Mouse (Mus musculus): ENCODE results near the gene Tmem53. TPM values are rescaled to one million over a fixed set of nuclear protein-coding genes. Genes with fewer than 3 reads are reported as not detected.

Gene Tmem53
- total RNA-seq, 1 experiment from 2014 or later: not detected

- ATAC-seq (replicated peaks in 1 of 2; ENCODE audit: insufficient read depth in 1 of 2, low FRiP score in 2 of 2, low TSS enrichment in 1 of 2, low read depth in 1 of 2, poor library complexity in 2 of 2, severe bottlenecking in 2 of 2): no peak
Observed at GRCm38 (mm10) chr4:117272459-117272858, 20.7 kb downstream of the Tmem53 start.

GRCm38 (mm10) chr4:117274720-117275119 is 23.0 kb downstream of the Tmem53 start:
- no peak for ATAC-seq (replicated peaks in 1 of 2; ENCODE audit: insufficient read depth in 1 of 2, low FRiP score in 2 of 2, low TSS enrichment in 1 of 2, low read depth in 1 of 2, poor library complexity in 2 of 2, severe bottlenecking in 2 of 2)

- no peak for ATAC-seq (replicated peaks in 1 of 2; ENCODE audit: insufficient read depth in 1 of 2, low FRiP score in 2 of 2, low TSS enrichment in 1 of 2, low read depth in 1 of 2, poor library complexity in 2 of 2, severe bottlenecking in 2 of 2)
Observed at GRCm38 (mm10) chr4:117276281-117276711, 24.5 kb downstream of the Tmem53 start.

GRCm38 (mm10) chr4:117277021-117277420 is 25.3 kb downstream of the Tmem53 start:
- ATAC-seq (replicated peaks in 1 of 2; ENCODE audit: insufficient read depth in 1 of 2, low FRiP score in 2 of 2, low TSS enrichment in 1 of 2, low read depth in 1 of 2, poor library complexity in 2 of 2, severe bottlenecking in 2 of 2): no peak

- no peak for ATAC-seq (replicated peaks in 1 of 2; ENCODE audit: insufficient read depth in 1 of 2, low FRiP score in 2 of 2, low TSS enrichment in 1 of 2, low read depth in 1 of 2, poor library complexity in 2 of 2, severe bottlenecking in 2 of 2)
Observed at GRCm38 (mm10) chr4:117277687-117278086, 25.9 kb downstream of the Tmem53 start.

- no peak for ATAC-seq (replicated peaks in 1 of 2; ENCODE audit: insufficient read depth in 1 of 2, low FRiP score in 2 of 2, low TSS enrichment in 1 of 2, low read depth in 1 of 2, poor library complexity in 2 of 2, severe bottlenecking in 2 of 2)
Observed at GRCm38 (mm10) chr4:117278381-117279252, 26.9 kb downstream of the Tmem53 start.

GRCm38 (mm10) chr4:117279253-117279642 is 27.5 kb downstream of the Tmem53 start:
- no peak for ATAC-seq (replicated peaks in 1 of 2; ENCODE audit: insufficient read depth in 1 of 2, low FRiP score in 2 of 2, low TSS enrichment in 1 of 2, low read depth in 1 of 2, poor library complexity in 2 of 2, severe bottlenecking in 2 of 2)

- no peak for ATAC-seq (replicated peaks in 1 of 2; ENCODE audit: insufficient read depth in 1 of 2, low FRiP score in 2 of 2, low TSS enrichment in 1 of 2, low read depth in 1 of 2, poor library complexity in 2 of 2, severe bottlenecking in 2 of 2)
Observed at GRCm38 (mm10) chr4:117280397-117280930, 28.7 kb downstream of the Tmem53 start.

GRCm38 (mm10) chr4:117281090-117281845 is 29.5 kb downstream of the Tmem53 start:
- no peak for ATAC-seq (replicated peaks in 1 of 2; ENCODE audit: insufficient read depth in 1 of 2, low FRiP score in 2 of 2, low TSS enrichment in 1 of 2, low read depth in 1 of 2, poor library complexity in 2 of 2, severe bottlenecking in 2 of 2)

GRCm38 (mm10) chr4:117283271-117284191 is 31.8 kb downstream of the Tmem53 start:
- no peak for ATAC-seq (replicated peaks in 1 of 2; ENCODE audit: insufficient read depth in 1 of 2, low FRiP score in 2 of 2, low TSS enrichment in 1 of 2, low read depth in 1 of 2, poor library complexity in 2 of 2, severe bottlenecking in 2 of 2)

GRCm38 (mm10) chr4:117284363-117284762 is 32.6 kb downstream of the Tmem53 start:
- no peak for ATAC-seq (replicated peaks in 1 of 2; ENCODE audit: insufficient read depth in 1 of 2, low FRiP score in 2 of 2, low TSS enrichment in 1 of 2, low read depth in 1 of 2, poor library complexity in 2 of 2, severe bottlenecking in 2 of 2)

- no peak for ATAC-seq (replicated peaks in 1 of 2; ENCODE audit: insufficient read depth in 1 of 2, low FRiP score in 2 of 2, low TSS enrichment in 1 of 2, low read depth in 1 of 2, poor library complexity in 2 of 2, severe bottlenecking in 2 of 2)
Observed at GRCm38 (mm10) chr4:117288277-117288926, 36.7 kb downstream of the Tmem53 start.

GRCm38 (mm10) chr4:117288927-117289801 is 37.4 kb downstream of the Tmem53 start:
- ATAC-seq (replicated peaks in 1 of 2; ENCODE audit: insufficient read depth in 1 of 2, low FRiP score in 2 of 2, low TSS enrichment in 1 of 2, low read depth in 1 of 2, poor library complexity in 2 of 2, severe bottlenecking in 2 of 2): peak; percentile 94 to 97

- ATAC-seq (replicated peaks in 1 of 2; ENCODE audit: insufficient read depth in 1 of 2, low FRiP score in 2 of 2, low TSS enrichment in 1 of 2, low read depth in 1 of 2, poor library complexity in 2 of 2, severe bottlenecking in 2 of 2): no peak
Observed at GRCm38 (mm10) chr4:117291696-117292095, 39.9 kb downstream of the Tmem53 start.

GRCm38 (mm10) chr4:117296849-117297593 is 45.3 kb downstream of the Tmem53 start:
- ATAC-seq (replicated peaks in 1 of 2; ENCODE audit: insufficient read depth in 1 of 2, low FRiP score in 2 of 2, low TSS enrichment in 1 of 2, low read depth in 1 of 2, poor library complexity in 2 of 2, severe bottlenecking in 2 of 2): no peak
